Mouse (Mus musculus) kidney, adult 2 months (tissue): ENCODE data around the gene Kcnk7. TPM values are rescaled to one million over a fixed set of nuclear protein-coding genes. Genes with fewer than 3 reads are reported as not detected.

Experiments used
- DNase-seq: peaks from one replicate; pipeline ENCODE4 v3.0.0; 2021
- H3K27ac ChIP-seq: fragments of 200-500 bp; 2 replicates; pipeline ENCODE4 v1.5.1; 2012; ENCODE audit warnings: low read depth, low read length, control low read depth, inconsistent platforms; ENCODE audit not compliant: insufficient read depth
- H3K27me3 ChIP-seq: fragments of 200-500 bp; replicated peaks from 2 replicates; pipeline ENCODE4 v1.6.1; 2012; ENCODE audit warnings: mild to moderate bottlenecking, moderate library complexity, low read length, inconsistent platforms; ENCODE audit not compliant: control insufficient read depth, insufficient read depth
- H3K36me3 ChIP-seq: fragments of 200-500 bp; 2 replicates; pipeline ENCODE4 v1.6.1; 2012; ENCODE audit warnings: mild to moderate bottlenecking, moderate library complexity, low read length, inconsistent platforms; ENCODE audit not compliant: control insufficient read depth, insufficient read depth
- H3K4me1 ChIP-seq: fragments of 200-500 bp; 2 replicates; pipeline ENCODE4 v1.6.1; 2011; ENCODE audit warnings: low read length; ENCODE audit not compliant: control insufficient read depth, insufficient read depth
- H3K4me3 ChIP-seq: fragments of 200-500 bp; 2 replicates; pipeline ENCODE4 v1.5.1; 2011; ENCODE audit warnings: mild to moderate bottlenecking, low read depth, low read length, control low read depth; ENCODE audit not compliant: insufficient read depth
- CTCF ChIP-seq: fragments of 200-500 bp; conservative IDR thresholded peaks from 2 replicates; pipeline ENCODE4 v1.5.1; 2011; ENCODE audit warnings: low read depth, mild to moderate bottlenecking, control low read depth, low read length, moderate library complexity, mixed read lengths; ENCODE audit not compliant: insufficient read depth, insufficient read length
- POLR2A ChIP-seq: fragments of 200-500 bp; IDR thresholded peaks from one replicate; pipeline ENCODE4 v1.6.1; 2011; ENCODE audit warnings: low read depth, low read length, control low read depth
- WGBS: fragments of 180-500 bp; shearing (Covaris S2); methylation state at CpG from one replicate; pipeline ENCODE4 v1.1.7; 2018; 5-methylcytosine and 5-hydroxymethylcytosine counted together
- polyA plus RNA-seq: library from polyadenylated mRNA; depleted of rRNA; stranded (reverse); fragments of >200 nt; gene quantifications from 2 replicates; pipeline ENCODE4 v1.2.3, GENCODE M21; 2012

The Kcnk7 gene
- polyA plus RNA-seq, 1 experiment = 0.13 TPM

- 41% methylated on average over 43 of the region's 43 CpGs for WGBS
- DNase-seq = peak; percentile 54
Measured at GRCm38 (mm10) chr19:5715793-5716688, 11.9 kb downstream of the Kcnk7 start.

GRCm38 (mm10) chr19:5716955-5717354 lies 12.8 kb downstream of the Kcnk7 start:
- TF ChIP-seq CTCF (no peak), POLR2A (no peak)
- Histone ChIP-seq H3K36me3 (no peaks in the 10 kb centered on the region), H3K27ac (no peak overlapping the region), H3K4me3 (no peak overlapping the region), H3K27me3 (no peaks in the 10 kb centered on the region), H3K4me1 (peaks cover 3% of the 10 kb centered on the region; the same call in 1 of the 2 replicates)
- DNase-seq = peak; percentile 27
- 58% methylated on average over 10 of the region's 10 CpGs for WGBS

More at GRCm38 (mm10) chr19:5715793-5716688, 11.9 kb downstream of the Kcnk7 start:
- H3K4me3 ChIP-seq = no peak overlapping the region
- TF ChIP-seq CTCF (peak; percentile 51; the same call in 1 of the 2 replicates), POLR2A (no peak)
- H3K27ac ChIP-seq = no peak overlapping the region
- peaks cover 3% of the 10 kb centered on the region; the same call in 1 of the 2 replicates for H3K4me1 ChIP-seq
- no peaks in the 10 kb centered on the region for H3K36me3 ChIP-seq
- H3K27me3 ChIP-seq = no peaks in the 10 kb centered on the region

GRCm38 (mm10) chr19:5721233-5721632 lies 17.1 kb downstream of the Kcnk7 start:
- Histone ChIP-seq H3K36me3 (no peaks in the 10 kb centered on the region), H3K27ac (no peak overlapping the region), H3K4me3 (no peak overlapping the region), H3K27me3 (no peaks in the 10 kb centered on the region), H3K4me1 (peaks cover 4% of the 10 kb centered on the region; the same call in 1 of the 2 replicates)
- 91% methylated on average over 6 of the region's 6 CpGs for WGBS
- no peak for DNase-seq
- TF ChIP-seq POLR2A = no peak
- no peak for TF ChIP-seq CTCF

DNA sequence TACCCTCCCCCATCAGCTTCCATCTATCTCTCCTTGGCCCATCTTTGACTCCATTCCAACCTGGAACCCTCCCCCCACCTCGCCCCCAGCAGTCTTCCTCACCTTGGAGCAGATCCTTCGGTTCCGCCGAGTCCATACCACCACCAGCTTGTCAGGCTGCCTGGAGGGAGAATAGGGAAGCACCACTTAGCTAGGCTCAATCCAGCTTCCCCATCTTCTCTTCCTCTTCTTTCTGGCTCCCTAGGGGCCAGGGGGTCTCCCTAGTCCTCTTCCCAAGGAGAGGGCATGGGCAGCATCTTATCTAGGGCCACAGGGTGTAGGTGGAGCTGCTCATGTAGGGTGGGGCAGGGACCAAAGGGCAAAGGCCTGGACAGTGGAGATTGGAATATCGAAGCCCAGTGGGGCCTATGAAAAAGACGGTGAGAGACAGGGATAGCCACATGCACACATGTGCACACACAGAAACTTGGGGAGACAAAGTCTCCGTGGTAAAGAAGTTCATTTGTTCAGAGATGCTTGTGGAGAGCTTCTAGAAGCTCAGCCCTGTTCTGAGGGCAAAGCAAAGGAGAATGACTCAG lies 18.8 kb downstream of the Kcnk7 start:
- H3K4me3 ChIP-seq = no peak overlapping the region
- TF ChIP-seq POLR2A (no peak), CTCF (no peak)
- H3K27me3 ChIP-seq = no peaks in the 10 kb centered on the region
- peaks cover 6% of the 10 kb centered on the region; the same call in 1 of the 2 replicates for H3K4me1 ChIP-seq
- 76% methylated on average over 7 of the region's 7 CpGs for WGBS
- no peaks in the 10 kb centered on the region for H3K36me3 ChIP-seq
- DNase-seq = no peak
- H3K27ac ChIP-seq = no peak overlapping the region

GRCm38 (mm10) chr19:5723934-5724548 lies 19.9 kb downstream of the Kcnk7 start:
- DNase-seq = no peak
- H3K27me3 ChIP-seq = no peaks in the 10 kb centered on the region
- H3K36me3 ChIP-seq = no peaks in the 10 kb centered on the region
- peak overlapping the region; percentile 70; the same call in 1 of the 2 replicates for H3K4me3 ChIP-seq
- no peak overlapping the region for H3K27ac ChIP-seq
- peaks cover 13% of the 10 kb centered on the region; the same call in 1 of the 2 replicates for H3K4me1 ChIP-seq
- WGBS = 45% methylated on average over 4 of the region's 4 CpGs
- TF ChIP-seq POLR2A (no peak), CTCF (no peak)

DNA sequence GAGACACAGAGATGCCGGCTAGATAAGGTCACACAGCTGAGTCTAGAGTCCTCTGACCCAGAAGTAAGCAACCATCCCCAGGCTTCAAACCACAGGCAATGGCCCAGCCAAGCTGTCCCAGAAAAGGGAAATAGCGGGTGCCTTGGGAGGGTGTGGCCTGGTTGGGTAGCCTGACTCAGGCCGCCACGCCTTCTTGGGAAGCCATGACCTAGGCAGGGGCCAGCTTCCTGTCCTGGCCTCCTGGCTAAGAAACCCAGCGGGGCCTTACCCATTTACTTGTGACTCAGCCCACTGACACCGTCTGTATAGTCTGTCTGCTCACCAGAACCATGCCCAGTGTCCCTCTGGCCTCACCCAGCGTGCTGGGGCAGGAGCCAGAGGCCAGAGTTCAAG lies 20.4 kb downstream of the Kcnk7 start:
- H3K4me3 ChIP-seq = peak overlapping the region; percentile 70
- 37% methylated on average over 7 of the region's 7 CpGs for WGBS
- peak; percentile 88 for DNase-seq
- peaks cover 13% of the 10 kb centered on the region; the same call in 1 of the 2 replicates for H3K4me1 ChIP-seq
- no peaks in the 10 kb centered on the region for H3K27me3 ChIP-seq
- peak overlapping the region; percentile 88 for H3K27ac ChIP-seq
- TF ChIP-seq CTCF = no peak
- no peaks in the 10 kb centered on the region for H3K36me3 ChIP-seq
